Mouse (Mus musculus) ES-Bruce4 (cell line): Measurements from ENCODE around the gene Gstm5.
"Not testable (repeated sequence)": the region's sequence is repeated elsewhere in the genome, so short reads cannot be mapped to it uniquely, and the experiment has no call there.

Experiments
- CTCF ChIP-seq: IDR thresholded peaks from one replicate; pipeline ENCODE4 v1.8.1; 2011; ENCODE audit warnings: low read depth, low read length
- EP300 ChIP-seq: IDR thresholded peaks from 2 replicates; pipeline ENCODE4 v1.6.1; 2011; ENCODE audit warnings: low read depth, low read length; ENCODE audit not compliant: insufficient read depth
- POLR2A ChIP-seq: IDR thresholded peaks from one replicate; pipeline ENCODE4 v1.8.1; 2011; ENCODE audit warnings: low read length; ENCODE audit not compliant: insufficient read depth

GRCm38 (mm10) chr3:107889236-107889635, 6.4 kb upstream of the Gstm5 start:
- not testable (repeated sequence) for TF ChIP-seq EP300, CTCF, POLR2A
